Mouse (Mus musculus) stomach, postnatal 0 days (tissue): ENCODE data around the gene Sec63. TPM values are rescaled to one million over a fixed set of nuclear protein-coding genes. Genes with fewer than 3 reads are reported as not detected.

Source experiments
- ATAC-seq: fragments of 200-750 bp; cut with Nextera tagmentation; 2 replicates; pipeline ENCODE4 v1.8.0; 2017; ENCODE audit not compliant: low FRiP score, low TSS enrichment
- DNase-seq: peaks from one replicate; pipeline ENCODE4 v3.0.0-alpha.2; 2016; ENCODE audit warnings: low spot score
- H3K27ac ChIP-seq: fragments of 300-500 bp; sonication (generic); replicated peaks from 2 replicates; pipeline ENCODE4 v1.5.1; 2014; ENCODE audit warnings: mild to moderate bottlenecking, control low read depth
- H3K27me3 ChIP-seq: fragments of 300-500 bp; sonication (generic); 2 replicates; pipeline ENCODE4 v1.6.1; 2014; ENCODE audit warnings: low read length; ENCODE audit not compliant: control insufficient read depth, insufficient read depth
- H3K36me3 ChIP-seq: fragments of 300-500 bp; sonication (generic); 2 replicates; pipeline ENCODE4 v1.6.1; 2014; ENCODE audit warnings: low read length, mixed read lengths; ENCODE audit not compliant: control insufficient read depth, insufficient read depth
- H3K4me1 ChIP-seq: fragments of 300-500 bp; sonication (generic); replicated peaks from 2 replicates; pipeline ENCODE4 v1.6.1; 2014; ENCODE audit warnings: antibody characterized with exemption; ENCODE audit not compliant: control insufficient read depth, insufficient read depth
- H3K4me2 ChIP-seq: fragments of 300-500 bp; sonication (generic); replicated peaks from 2 replicates; pipeline ENCODE4 v1.6.1; 2014; ENCODE audit warnings: low read depth, mild to moderate bottlenecking, control low read depth, moderate library complexity
- H3K4me3 ChIP-seq: fragments of 300-500 bp; sonication (generic); 2 replicates; pipeline ENCODE4 v1.5.1; 2014; ENCODE audit warnings: low read depth, low read length, control low read depth
- H3K9ac ChIP-seq: fragments of 300-500 bp; sonication (generic); 2 replicates; pipeline ENCODE4 v1.6.1; 2014; ENCODE audit warnings: mild to moderate bottlenecking, low read length, control low read depth, mixed read lengths
- H3K9me3 ChIP-seq: fragments of 300-500 bp; sonication (generic); 2 replicates; pipeline ENCODE4 v1.6.1; 2016; ENCODE audit warnings: low read length; ENCODE audit not compliant: control insufficient read depth
- CTCF ChIP-seq: IDR thresholded peaks from 2 replicates; pipeline ENCODE4 v1.5.1; 2016; ENCODE audit warnings: antibody characterized with exemption, low read depth, mild to moderate bottlenecking, moderate library complexity
- EP300 ChIP-seq: optimal IDR thresholded peaks from 2 replicates; pipeline ENCODE3; 2016; ENCODE audit warnings: antibody characterized with exemption
- WGBS: fragments of 180-500 bp; shearing (Covaris S2); extraction: QIAGEN DNeasy Blood & Tissue Kit; methylation state at CpG from one replicate; pipeline ENCODE4 v1.1.7; 2014; 5-methylcytosine and 5-hydroxymethylcytosine counted together
- polyA plus RNA-seq: library from polyadenylated mRNA; unstranded; fragments of >200 nt; fragmentation: Nextera tagmentation; extraction: Ambion mirVana; gene quantifications from 2 replicates; pipeline ENCODE4 v1.2.1, GENCODE M21; 2015

The Sec63 gene
- polyA plus RNA-seq, 1 experiment from 2014 or later = 15.8 TPM

DNA sequence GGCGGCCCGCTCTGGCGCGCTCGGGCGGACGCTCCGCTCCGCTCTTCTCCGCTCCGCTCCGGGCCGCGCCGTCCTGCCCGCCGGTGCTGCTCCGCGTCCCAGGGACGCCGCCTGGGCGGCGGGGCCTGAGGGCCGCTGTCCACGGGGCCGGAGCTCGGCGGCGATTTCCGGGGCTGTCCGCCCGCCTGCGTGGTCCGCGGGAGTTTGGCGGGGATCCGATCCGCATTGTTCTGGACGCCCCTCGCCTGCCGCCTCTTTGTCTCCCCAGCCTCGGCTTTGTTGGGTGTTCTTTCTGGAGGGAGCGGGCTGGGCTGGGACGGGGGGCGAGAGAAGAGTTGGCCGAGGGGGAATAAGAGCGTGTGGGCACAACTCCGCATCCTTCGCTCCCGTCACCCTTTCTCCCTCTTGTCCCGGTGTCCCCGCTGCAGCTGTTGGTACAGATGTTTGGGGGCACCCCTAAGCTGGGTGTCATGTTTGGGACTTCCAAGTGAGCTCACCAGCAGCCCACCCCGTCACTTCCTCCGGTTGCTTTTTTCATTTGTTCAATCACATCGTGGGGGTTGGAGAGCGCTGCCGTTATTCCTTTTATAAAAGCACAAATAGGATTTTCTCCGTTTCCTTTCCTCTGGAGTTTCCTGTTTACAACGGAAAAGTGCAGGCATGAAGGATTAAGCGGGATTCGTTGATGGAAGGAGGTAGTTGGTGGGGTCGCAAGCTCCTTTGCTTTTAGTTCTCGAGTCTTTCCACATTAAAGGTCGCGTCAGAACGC is 789 bp downstream of the Sec63 start:
- H3K27me3 ChIP-seq = no peaks in the 10 kb centered on the region
- peak overlapping the region; percentile 95 for H3K27ac ChIP-seq
- H3K4me2 ChIP-seq = peak overlapping the region; percentile 70
- peaks cover 4% of the 10 kb centered on the region; the same call in 1 of the 2 replicates for H3K4me1 ChIP-seq
- H3K4me3 ChIP-seq = peak overlapping the region; percentile 98
- TF ChIP-seq EP300 (no peak), CTCF (no peak)
- no peaks in the 10 kb centered on the region for H3K9me3 ChIP-seq
- H3K36me3 ChIP-seq = no peaks in the 10 kb centered on the region
- DNase-seq (no peak), ATAC-seq (peak; percentile 70; the same call in 1 of the 2 replicates)
- peak overlapping the region; percentile 96 for H3K9ac ChIP-seq
- under 1% methylated on average over 61 of the region's 66 CpGs for WGBS

DNA sequence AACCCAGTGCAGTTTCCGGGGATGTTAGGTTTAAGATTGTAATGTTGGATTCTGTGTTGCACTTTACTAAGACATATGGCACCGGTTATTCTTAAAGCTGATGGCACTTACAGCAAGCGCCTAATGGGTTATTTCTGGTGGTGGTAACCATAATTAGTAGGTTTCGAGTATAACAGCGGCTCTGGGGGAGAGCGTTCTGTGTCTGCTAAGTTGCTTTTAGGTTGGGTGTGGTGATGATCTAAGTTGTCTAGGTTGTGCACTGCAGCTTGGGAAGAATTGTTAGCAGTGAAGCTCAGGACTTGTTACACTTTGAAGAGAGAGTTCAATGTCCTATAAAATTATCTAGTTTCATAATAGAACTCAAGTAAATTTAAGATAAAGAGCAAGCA is 1.4 kb downstream of the Sec63 start:
- 0% methylated on average over 6 of the region's 6 CpGs for WGBS
- H3K9me3 ChIP-seq = no peaks in the 10 kb centered on the region
- H3K9ac ChIP-seq = peak overlapping the region; percentile 96
- DNase-seq (no peak), ATAC-seq (no peak)
- peaks cover 4% of the 10 kb centered on the region; the same call in 1 of the 2 replicates for H3K4me1 ChIP-seq
- TF ChIP-seq CTCF (no peak), EP300 (no peak)
- H3K27me3 ChIP-seq = no peaks in the 10 kb centered on the region
- peak overlapping the region; percentile 98 for H3K4me3 ChIP-seq
- H3K27ac ChIP-seq = peak overlapping the region; percentile 95
- no peaks in the 10 kb centered on the region for H3K36me3 ChIP-seq
- H3K4me2 ChIP-seq = peak overlapping the region; percentile 70

GRCm38 (mm10) chr10:42763246-42763645 is 1.9 kb downstream of the Sec63 start:
- DNase-seq (no peak), ATAC-seq (no peak)
- Histone ChIP-seq H3K4me2 (peak overlapping the region; percentile 70), H3K27me3 (no peaks in the 10 kb centered on the region), H3K9me3 (no peaks in the 10 kb centered on the region), H3K27ac (no peak overlapping the region), H3K9ac (no peak overlapping the region), H3K36me3 (no peaks in the 10 kb centered on the region), H3K4me3 (peak overlapping the region; percentile 98; the same call in 1 of the 2 replicates), H3K4me1 (peaks cover 4% of the 10 kb centered on the region; the same call in 1 of the 2 replicates)
- no peak for TF ChIP-seq EP300
- 32% methylated on average over 4 of the region's 4 CpGs for WGBS

- peaks cover 4% of the 10 kb centered on the region; the same call in 1 of the 2 replicates for H3K4me1 ChIP-seq
- TF ChIP-seq CTCF (no peak), EP300 (no peak)
- DNase-seq = no peak
- no peaks in the 10 kb centered on the region for H3K27me3 ChIP-seq
- H3K27ac ChIP-seq = no peak overlapping the region
- no peaks in the 10 kb centered on the region for H3K9me3 ChIP-seq
- no peak for ATAC-seq
- no peak overlapping the region for H3K4me3 ChIP-seq
- no peak overlapping the region for H3K4me2 ChIP-seq
- no peak overlapping the region for H3K9ac ChIP-seq
- H3K36me3 ChIP-seq = no peaks in the 10 kb centered on the region
Observed at GRCm38 (mm10) chr10:42765344-42765743, 4.0 kb downstream of the Sec63 start.

- peak; percentile 27 for TF ChIP-seq CTCF
- TF ChIP-seq EP300 = no peak
- Histone ChIP-seq H3K27me3 (no peaks in the 10 kb centered on the region), H3K9ac (no peak overlapping the region), H3K4me1 (no peaks in the 10 kb centered on the region), H3K27ac (no peak overlapping the region), H3K4me3 (no peak overlapping the region), H3K9me3 (no peaks in the 10 kb centered on the region), H3K36me3 (no peaks in the 10 kb centered on the region), H3K4me2 (no peak overlapping the region)
- no peak for DNase-seq
- WGBS = 80% methylated on average over 3 of the region's 3 CpGs
- no peak for ATAC-seq
Observed at GRCm38 (mm10) chr10:42775450-42775849, 14.2 kb downstream of the Sec63 start.

DNA sequence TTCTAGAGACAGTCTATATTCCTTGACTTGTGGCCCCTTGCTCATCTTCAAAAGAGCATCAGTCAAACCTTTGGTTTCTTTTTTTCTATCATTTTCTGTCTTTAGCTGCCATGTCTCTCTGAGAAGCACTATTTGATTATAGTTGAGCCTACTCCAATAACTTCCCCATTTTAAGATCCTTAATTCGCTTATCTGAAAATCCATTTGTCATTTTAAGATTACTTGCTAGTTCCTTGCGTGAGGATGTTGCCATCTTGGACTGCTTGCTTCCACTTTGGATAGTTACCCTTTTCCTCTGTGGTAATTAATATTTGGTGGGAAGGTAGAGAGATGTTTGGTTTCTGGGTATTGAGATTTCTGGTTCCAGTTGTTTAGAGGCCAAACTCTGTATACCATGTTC is 19.5 kb downstream of the Sec63 start:
- H3K9me3 ChIP-seq = no peaks in the 10 kb centered on the region
- 79% methylated on average over 2 of the region's 2 CpGs for WGBS
- no peak for ATAC-seq
- H3K4me2 ChIP-seq = no peak overlapping the region
- TF ChIP-seq EP300 (no peak), CTCF (no peak)
- no peak overlapping the region for H3K9ac ChIP-seq
- H3K27me3 ChIP-seq = no peaks in the 10 kb centered on the region
- no peaks in the 10 kb centered on the region for H3K36me3 ChIP-seq
- DNase-seq = no peak
- no peaks in the 10 kb centered on the region for H3K4me1 ChIP-seq
- H3K27ac ChIP-seq = no peak overlapping the region
- H3K4me3 ChIP-seq = no peak overlapping the region
